Mouse (Mus musculus) layer of hippocampus, adult 8-10 months (tissue): ENCODE results near the gene Msi2. TPM values are rescaled to one million over a fixed set of nuclear protein-coding genes. Genes with fewer than 3 reads are reported as not detected.
A peak's percentile ranks its signal among the peaks of the same experiment; 100 is the strongest.

Source experiments
- DNase-seq, 2 experiments: peaks; one replicate each; pipeline ENCODE4 v3.0.0; 2022; ENCODE audit warnings: low spot score in 2 of 2
- total RNA-seq, 4 experiments: library from RNA; stranded (reverse); gene quantifications; 2 replicates each; pipeline ENCODE4 v1.2.4; 2022

Gene Msi2
- total RNA-seq, 4 experiments from 2014 or later = 102 to 121 (median 109) TPM

- DNase-seq = no peak
These were observed 337.0 kb downstream of the Msi2 start for GRCm38 (mm10) chr11:88381145-88381909.

- DNase-seq = no peak
These were observed 338.7 kb downstream of the Msi2 start for GRCm38 (mm10) chr11:88379635-88380034.

- DNase-seq = peak in 1 of 2 experiments; percentile 17
These were observed 339.5 kb downstream of the Msi2 start for GRCm38 (mm10) chr11:88378686-88379339.

GRCm38 (mm10) chr11:88372589-88372988 is 345.7 kb downstream of the Msi2 start:
- peak in 1 of 2 experiments; percentile 41 for DNase-seq

GRCm38 (mm10) chr11:88369898-88370297 is 348.4 kb downstream of the Msi2 start:
- DNase-seq = no peak

GRCm38 (mm10) chr11:88367501-88367900 is 350.8 kb downstream of the Msi2 start:
- no peak for DNase-seq

GRCm38 (mm10) chr11:88365914-88366540 is 352.3 kb downstream of the Msi2 start:
- no peak for DNase-seq

- no peak for DNase-seq
These were observed 354.1 kb downstream of the Msi2 start for GRCm38 (mm10) chr11:88364231-88364630.

GRCm38 (mm10) chr11:88363481-88363880 is 354.8 kb downstream of the Msi2 start:
- DNase-seq = no peak

GRCm38 (mm10) chr11:88359736-88360135 is 358.6 kb downstream of the Msi2 start:
- DNase-seq = no peak

GRCm38 (mm10) chr11:88357325-88357724 is 361.0 kb downstream of the Msi2 start:
- DNase-seq = no peak

- peak; percentile 81 to 86 for DNase-seq
These were observed 361.6 kb downstream of the Msi2 start for GRCm38 (mm10) chr11:88356598-88357290.

GRCm38 (mm10) chr11:88356016-88356415 is 362.3 kb downstream of the Msi2 start:
- DNase-seq = no peak

- no peak for DNase-seq
These were observed 363.5 kb downstream of the Msi2 start for GRCm38 (mm10) chr11:88354771-88355170.

- no peak for DNase-seq
These were observed 366.4 kb downstream of the Msi2 start for GRCm38 (mm10) chr11:88351722-88352473.

- DNase-seq = peak in 1 of 2 experiments; percentile 25
These were observed 369.6 kb downstream of the Msi2 start for GRCm38 (mm10) chr11:88348690-88349089.

- no peak for DNase-seq
These were observed 370.3 kb downstream of the Msi2 start for GRCm38 (mm10) chr11:88348056-88348455.

- no peak for DNase-seq
These were observed 372.2 kb downstream of the Msi2 start for GRCm38 (mm10) chr11:88346066-88346465.

- no peak for DNase-seq
These were observed 380.4 kb downstream of the Msi2 start for GRCm38 (mm10) chr11:88337926-88338325.

GRCm38 (mm10) chr11:88334893-88335292 is 383.4 kb downstream of the Msi2 start:
- no peak for DNase-seq
